Mouse (Mus musculus) testis, postnatal 10 days (tissue): ENCODE measurements around the gene Bcl2l12.
"Not testable (repeated sequence)": the region's sequence is repeated elsewhere in the genome, so short reads cannot be mapped to it uniquely, and the experiment has no call there.

ENCODE experiments used
- DNase-seq: peaks from one replicate; pipeline ENCODE4 v3.0.0; 2021; ENCODE audit warnings: low spot score

Bcl2l12 gene

DNA sequence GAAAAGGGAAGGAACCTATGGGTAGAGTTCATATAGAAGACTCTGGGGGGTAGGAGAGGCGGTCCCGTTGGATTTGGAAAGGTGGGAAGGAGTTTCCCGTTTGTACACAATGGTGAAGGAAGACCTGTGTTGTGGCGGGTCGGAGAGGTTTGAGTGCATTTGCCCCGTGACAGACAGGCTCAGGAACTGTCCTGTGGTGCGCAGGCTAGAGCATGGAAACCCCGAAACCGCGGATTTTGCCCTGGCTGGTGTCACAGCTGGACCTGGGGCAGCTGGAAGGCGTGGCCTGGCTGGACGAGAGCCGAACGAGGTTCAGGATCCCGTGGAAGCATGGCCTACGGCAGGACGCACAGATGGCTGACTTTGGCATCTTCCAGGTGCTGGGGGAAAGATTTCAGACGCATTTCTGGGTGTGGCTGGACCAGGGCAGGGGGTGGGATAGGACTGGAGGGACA lies at the start of gene Bcl2l12:
TSS of gene Bcl2l12 (minus strand) at position 212 of the 455 bp plus-strand sequence.
- peak; percentile 77 for DNase-seq

DNA sequence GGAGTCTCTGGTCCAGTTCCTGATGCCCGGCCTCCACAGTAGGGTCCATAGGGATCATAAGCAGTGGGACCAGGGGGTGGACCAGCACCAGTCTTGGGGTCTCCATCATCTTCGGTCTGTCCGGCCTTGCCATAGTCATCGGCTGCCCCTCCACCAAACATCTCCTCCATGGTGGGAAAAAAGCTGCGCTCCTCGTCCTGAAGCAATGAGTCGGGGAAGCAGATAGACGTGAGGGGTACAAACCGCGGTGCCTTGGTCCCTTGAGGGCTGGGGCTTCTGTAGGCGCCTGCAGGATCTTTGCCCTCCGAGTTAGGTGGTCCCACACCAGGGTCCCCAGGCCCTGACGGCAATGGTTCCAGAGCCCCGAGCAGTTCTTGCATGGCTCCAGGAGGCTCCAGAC lies 49.0 kb upstream of the Bcl2l12 start:
- DNase-seq: no peak

DNA sequence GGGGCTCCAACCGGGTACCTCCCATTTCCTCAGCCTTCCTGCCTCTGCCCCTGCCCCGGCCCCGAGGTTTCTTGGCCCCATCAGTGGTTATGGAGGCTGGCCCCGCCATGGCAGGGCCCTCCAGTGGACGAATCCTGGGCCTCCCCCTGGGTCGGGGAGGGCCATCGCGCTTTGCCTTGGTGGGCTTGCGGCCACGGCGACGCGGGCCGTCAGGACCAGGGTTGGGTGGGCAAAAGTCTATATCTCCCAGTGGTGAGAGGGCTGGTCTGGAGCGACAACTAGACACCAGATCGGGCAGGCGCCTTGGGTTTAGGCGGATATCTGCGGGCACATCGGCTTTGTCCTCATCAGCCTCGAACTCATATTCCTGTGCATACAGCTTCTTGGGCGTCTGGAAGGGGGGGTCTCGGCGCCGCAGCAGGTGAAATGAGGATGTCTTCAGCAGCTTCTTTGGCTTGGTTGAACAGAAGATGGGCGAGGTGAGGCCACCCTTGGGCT lies 48.4 kb upstream of the Bcl2l12 start:
- no peak for DNase-seq

DNA sequence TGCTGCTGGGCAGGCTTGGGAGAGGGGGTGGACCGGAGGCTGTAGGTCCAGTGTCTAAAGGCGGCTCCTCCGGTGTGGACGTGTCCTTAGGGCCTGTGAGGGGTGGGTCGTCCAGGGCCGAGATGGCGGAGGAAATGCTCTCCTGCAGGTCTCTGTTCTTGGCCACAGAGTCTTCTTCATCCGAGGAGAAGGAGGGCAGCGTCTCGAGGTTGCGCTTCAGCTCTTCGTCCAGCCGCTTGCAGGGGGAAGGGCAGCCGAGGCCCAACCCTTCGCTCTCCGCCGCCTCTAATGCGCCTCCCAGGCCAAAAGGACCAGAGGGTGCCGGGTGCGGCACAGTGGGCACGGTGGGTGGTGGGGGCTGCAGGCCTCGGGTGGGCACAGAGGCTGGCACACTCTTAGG lies 47.2 kb upstream of the Bcl2l12 start:
- DNase-seq: no peak

DNA sequence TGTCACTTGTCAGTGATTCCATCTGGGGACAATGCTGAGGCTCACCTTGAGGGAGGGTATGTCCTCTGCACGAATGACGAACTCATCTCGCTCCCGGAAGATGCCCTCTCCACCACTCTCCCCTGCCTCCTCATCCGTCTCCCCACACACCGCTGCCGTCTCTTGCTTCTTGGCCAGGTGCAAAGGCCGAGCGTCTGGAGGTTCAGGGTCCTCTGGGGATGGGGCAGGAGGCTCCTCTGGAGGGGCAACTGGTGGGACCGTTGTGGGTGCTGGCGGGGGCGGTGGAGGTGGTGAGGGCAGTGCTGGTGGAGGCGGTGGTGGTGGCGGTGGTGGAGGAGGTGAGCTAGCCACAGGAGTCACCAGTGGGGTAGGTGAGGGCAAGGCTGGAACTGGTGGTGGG lies 44.8 kb upstream of the Bcl2l12 start:
- DNase-seq: no peak

DNA sequence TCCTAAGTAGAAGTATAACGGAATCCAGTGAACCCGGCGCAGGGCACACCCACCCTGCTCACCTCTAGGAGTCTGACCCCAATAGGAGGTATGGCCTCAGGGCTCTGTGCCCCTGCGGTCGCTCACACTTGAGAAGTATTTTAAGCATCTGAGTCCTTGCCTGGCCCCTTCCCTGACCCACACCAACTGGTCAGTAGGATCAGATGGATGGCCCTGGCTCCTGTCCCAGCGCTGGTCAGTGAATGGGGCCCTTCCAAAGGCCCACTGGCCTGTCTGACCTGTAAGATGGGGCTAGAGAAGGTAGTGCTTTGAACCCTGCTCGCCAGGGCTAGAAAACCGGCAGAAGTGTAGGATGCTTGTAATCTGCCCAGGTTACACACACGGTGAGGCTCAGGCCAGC lies 42.3 kb upstream of the Bcl2l12 start:
- DNase-seq: no peak

DNA sequence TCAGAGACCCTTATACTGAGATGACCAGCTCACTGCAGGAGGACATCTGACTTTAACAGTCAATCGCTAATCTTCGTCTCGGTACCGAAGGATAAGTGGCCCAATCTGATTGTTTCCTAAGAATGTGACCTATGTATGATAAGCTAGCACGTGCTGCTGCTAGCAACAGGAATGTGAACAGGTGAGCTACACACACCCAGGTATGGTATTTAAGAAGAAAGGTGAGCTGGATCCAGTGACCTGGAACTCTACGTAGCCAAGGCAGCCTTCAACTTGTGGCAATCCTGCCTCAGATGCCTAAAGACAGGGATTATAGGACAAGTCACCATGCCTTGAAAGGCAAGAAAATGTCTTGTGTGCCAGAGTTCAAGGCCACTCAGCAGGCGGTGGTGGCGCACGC lies 39.9 kb upstream of the Bcl2l12 start:
- DNase-seq: no peak

DNA sequence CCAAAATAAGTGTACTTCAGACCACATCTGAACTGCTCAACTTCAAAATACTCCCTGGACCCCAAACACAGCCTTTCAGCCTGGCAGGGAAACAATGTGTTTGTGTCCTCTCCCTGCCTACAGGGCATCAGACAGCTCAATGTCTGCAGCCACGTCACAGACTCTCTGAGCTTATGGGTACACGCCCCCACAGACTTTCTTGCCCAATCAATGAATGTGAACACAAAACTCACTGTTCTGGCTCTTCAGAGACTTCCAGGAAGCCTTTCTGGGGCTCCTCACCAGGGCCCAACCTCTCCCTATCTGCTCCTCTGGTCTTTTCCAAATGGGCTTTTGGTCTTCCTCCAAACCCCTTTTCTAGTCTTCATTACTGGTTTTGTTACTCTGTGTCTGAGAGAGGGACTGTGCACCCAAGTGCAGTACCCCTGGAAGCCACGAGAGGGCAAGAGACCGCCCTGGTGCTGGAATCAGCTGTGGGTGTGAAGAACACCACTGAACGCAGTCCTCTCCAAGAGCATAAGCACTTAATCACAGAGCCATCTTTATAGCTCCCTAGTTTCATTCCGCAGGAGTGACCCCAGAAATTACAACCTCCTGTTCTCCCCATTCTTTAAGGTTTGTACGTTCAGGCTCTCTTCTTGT lies 39.3 kb upstream of the Bcl2l12 start:
- DNase-seq: peak; percentile 83

DNA sequence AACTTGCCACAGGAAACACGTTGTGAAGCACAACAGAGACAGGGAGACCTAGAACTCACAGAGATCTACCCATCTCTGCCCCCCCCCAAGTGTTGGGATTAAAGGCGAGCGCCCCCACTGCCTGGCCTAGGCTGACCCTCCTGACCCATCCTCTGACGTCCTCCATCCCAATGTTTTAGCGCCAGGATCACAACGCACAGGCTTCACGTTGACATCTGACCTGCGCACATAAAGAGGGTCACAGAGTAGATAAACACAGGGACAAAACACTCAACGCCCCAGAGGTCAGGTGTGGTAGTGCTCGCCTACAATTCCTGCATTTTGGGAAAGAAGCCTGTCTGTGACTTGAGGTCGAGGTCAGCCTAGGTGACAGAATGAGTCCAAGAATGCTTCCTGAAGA lies 38.2 kb upstream of the Bcl2l12 start:
- DNase-seq: no peak

DNA sequence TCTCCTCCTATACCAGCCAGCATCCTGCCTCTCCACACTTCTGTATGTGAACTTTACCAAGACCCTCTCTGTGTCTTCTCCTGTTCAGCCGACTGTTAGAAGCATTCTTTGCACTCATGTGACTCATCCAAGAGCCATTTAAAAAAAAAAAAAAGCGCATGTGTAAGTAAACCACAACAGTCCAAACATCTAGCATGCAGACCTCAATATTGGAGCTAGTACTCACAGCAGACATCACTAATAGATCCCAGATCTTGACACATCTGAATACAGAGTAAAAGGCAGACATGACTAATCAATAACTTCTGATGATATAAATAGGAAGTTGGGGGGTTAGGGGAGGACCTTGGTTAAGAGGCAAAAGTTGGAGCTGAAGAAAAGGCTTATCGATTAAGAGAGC lies 37.1 kb upstream of the Bcl2l12 start:
- DNase-seq: no peak

DNA sequence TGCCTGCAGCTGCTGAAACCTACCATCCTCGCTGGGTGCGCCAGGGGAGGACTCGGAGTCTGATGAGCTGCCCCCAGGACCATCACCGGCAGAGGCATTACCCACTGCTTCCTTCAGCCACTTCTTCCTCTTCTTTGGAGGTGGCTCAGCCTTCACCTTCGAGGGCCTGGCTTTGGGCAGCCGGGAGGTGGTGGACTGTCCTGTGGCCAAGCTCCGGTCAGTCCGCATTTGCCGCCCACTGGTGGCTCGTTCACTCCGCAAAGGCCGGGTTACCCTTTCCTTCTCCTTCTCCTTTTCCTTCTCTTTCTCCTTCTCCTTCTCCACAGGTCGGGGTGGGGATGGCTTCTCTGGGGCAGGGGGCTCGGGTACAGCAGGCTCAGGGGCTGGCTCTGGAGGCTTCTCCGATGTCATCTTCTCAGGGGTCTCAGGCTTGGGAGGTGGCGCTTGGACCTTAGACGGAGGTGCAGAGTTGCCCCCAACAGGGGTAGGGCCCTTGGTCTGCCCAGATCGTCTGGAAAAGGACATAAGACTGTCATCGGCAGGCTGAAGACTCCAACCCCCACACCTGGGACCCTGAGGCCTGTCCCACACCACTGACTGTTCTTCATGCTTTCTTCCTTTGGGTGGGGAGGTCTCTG lies 35.3 kb upstream of the Bcl2l12 start:
- DNase-seq: no peak

DNA sequence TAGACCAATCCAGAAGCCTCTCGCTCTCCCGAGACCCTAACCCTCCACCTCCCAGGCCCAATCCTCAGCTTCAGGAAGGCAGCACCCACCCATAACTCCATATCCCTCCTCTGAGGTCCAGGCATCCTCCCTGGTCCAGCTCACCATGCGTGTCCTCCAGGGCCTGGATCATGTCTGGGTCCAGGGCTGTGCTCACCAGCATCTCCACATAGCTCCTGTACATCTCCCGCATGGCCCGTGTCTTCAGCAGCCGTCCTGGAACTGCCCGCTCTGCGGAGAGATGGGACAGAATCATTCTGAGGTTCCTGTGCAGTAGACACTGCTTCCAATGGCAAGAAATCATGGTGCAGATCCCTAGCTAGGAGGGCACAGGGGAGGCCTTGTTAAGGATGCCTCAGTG lies 32.3 kb upstream of the Bcl2l12 start:
- DNase-seq: no peak

DNA sequence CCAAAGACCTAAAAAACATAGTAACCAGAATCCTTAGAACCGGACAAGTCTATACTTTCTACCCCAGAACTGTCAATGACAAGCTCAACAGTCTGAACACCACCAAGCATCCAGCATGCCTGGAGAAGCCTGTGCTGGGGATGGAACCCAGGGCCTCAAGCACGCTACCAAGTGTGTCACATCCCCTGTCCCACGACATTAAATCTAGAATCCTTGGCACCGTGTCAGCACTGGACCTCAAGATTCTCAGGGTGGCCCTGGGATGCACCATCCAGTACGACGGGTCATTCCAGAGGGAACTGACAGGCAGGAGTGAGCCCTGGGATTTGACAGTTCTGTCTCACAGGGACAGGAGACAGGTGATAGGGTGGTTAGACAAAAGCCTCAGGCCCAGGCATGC lies 31.5 kb upstream of the Bcl2l12 start:
- DNase-seq: no peak

DNA sequence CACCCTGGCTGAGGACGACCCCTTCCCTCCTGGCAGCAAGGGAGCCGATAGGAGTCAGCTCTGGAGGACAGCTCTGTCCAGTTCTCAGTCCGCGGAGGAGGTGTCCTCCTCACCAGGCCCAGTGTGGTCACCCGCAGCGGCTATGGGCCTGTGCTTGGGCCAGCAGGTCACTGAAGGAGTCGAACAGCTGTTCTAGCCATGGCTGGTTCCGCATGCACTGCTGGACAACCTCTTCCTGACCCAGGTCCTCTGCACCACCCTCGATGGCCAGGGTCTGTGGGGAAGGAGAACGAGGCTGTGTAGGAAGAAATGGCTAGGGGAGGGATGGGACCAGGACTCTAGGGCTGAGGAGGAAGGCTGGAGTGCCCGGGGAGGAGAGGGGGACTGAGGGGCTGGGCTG lies 29.8 kb upstream of the Bcl2l12 start:
- no peak for DNase-seq

DNA sequence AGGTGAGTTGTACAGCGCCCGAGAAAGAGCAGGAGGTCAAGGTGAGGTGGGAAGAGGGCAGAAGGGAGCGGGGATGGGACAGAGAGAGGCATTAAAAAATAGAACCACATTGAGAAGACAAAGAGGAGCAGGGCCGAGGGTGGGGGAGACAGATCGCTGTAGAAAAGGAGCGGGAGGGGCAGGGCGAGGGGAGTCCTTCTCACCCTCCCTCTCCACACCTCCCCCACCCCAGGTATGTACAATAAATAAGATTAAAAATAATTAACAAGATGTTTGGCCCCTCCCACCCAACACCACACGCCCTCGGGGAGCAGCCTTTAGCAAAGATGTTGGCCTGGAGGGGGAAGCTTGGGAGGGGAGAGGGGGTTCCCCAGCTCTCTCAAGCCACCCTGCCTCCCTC lies 29.2 kb upstream of the Bcl2l12 start:
- DNase-seq: no peak

DNA sequence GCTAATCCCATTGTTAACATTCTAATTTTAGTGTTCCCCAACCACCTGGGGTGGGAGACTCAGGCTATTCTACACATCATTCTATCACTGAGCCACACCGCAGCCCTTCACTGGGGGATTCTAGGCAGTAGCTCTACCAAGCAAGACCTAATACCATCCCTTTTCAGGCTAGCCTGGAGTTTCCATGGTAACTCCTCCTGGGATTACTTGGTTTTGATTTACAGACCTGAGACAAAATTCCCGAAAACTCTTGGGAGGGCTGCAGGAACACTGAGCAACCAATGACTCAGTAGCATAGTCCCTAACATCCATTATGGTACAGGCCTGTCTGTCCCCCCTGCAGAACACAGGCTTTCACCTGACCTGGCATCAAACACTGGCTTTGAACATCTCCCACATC lies 27.7 kb upstream of the Bcl2l12 start:
- no peak for DNase-seq

DNA sequence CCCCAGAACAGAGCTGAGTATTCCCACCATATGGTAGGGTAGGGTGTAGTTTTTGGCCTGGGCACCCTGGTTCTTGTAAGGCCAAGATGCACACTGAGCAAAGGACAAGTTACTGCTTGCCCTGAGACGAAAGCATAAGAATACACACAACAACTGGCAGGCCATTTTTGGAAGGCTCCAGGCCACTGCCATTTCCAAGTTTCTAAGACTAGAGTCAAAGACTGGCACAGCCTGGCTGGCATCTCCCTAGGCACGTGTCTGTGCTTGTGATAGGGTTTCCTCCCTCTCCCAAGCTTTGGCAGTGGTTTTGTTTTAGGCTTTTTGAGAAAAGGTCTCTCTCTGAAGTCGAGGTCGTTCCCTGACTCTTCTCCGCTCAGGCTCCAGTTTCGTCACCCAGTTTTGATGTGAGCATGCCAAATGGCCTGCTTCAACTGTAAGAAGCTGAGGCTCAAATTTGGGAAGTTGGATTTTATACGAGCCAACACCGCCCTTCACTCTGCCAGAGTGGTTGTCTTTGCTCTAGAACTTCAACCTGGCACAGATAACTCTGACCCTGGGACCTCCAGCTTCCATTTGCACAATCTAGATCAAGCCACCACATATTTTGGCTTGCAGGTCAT lies 27.2 kb upstream of the Bcl2l12 start:
- no peak for DNase-seq

DNA sequence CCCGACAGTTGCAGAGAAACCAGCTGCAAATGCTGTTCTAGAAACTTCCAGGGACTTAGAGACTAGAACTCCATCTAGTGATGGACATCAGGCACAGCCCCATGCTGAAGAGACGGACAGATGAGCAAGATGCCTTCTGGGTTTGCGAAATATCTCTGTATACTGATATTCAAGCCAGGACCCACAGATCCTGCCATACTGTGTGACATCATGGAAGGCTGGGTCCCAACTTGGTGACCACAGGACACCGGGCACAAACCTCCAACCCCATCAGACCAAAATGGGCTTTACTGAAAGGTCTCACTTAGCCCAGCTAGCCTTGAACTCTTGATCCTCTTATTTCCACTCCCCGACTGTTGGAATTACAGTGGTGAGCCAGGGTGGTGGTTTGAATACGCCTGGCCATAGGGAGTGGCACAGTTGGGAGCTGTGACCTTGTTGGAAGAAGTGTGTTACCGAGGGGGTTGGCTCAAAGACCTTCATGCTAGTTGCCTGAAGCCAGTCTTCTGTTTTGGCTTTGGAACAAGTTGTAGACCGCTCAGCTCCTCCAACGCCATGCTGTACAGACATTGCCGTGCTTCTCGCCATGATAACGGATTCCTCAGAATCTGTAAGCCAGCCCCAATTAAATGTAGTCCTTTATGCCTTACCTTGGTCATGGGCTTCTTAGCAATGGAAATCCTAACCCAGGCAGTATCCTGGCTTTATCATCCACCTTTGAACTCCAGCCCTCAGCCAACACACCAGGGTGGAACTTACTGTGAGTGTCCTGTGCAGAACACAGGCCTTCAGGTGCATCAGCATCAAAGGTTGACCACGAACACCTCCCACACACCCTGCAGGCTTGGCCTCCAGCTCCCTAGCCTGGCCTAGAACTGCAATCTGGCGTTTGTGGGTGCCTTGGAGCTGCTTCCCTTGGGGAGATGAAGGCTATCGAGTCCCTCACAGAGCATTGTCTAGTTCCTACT lies 26.1 kb upstream of the Bcl2l12 start:
- DNase-seq: no peak

DNA sequence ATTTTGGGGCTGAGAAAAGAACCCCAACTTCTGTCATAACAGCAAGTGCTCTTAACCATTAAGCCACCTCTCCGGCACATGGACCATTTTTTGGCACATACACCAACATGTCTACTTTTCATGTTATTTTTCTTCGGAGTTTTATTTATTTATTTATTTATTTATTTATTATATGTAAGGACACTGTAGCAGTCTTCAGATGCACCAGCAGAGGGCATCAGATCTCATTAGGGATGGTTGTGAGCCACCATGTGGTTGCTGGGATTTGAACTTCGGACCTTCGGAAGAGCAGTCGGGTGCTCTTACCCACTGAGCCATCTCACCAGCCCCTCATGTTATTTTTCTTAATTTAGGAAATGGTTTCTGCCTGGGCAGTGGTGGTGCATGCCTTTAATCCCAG lies 25.2 kb upstream of the Bcl2l12 start:
- DNase-seq: not testable (repeated sequence)

DNA sequence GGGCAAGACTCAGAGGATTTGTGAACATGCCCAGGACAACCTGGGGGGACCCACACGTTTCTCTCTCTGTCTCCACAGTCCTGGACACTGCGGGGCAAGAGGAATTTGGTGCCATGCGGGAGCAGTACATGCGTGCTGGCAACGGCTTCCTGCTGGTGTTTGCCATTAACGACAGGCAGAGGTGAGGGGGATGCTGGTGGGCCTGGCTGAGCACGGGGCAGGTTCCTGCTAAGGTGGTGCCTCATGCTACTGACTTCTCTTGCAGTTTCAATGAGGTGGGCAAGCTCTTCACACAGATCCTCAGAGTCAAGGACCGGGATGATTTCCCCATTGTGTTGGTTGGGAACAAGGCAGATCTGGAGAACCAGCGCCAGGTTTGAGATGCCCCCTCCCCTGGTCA lies 21.7 kb upstream of the Bcl2l12 start:
- no peak for DNase-seq

DNA sequence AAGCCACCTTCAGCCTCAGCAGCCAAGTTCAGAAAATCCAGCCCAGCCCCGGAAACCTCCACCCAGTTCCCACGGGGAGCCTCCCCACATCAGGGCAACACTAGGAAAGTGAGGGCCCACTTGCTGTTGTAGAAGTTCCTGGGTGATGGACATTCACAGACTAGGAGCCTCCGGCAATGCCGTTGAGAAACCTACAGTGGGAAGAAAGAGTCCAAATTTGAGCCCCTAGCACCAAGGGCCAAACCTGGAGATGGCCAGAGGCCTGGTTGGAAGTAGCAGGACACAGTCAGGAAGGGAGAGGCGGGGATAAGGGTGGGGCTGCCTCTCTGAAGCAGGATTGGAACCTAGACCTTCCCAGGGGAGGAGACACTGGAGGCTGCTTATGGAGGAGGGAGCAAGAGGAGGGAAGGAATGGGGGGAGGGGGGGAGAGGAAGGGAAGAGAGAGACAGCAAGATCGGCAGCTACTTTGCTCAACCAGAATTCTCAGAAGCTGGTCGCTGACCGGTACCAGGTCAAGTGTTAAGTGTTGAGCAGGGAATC lies 20.6 kb upstream of the Bcl2l12 start:
- DNase-seq: no peak
